Mouse (Mus musculus) embryonic fibroblast, embryonic 13.5 days (primary cell): ENCODE data around the gene Eapp.

Source experiments
- CTCF ChIP-seq: IDR thresholded peaks from 2 replicates; pipeline ENCODE4 v1.5.1; 2011; ENCODE audit warnings: mild to moderate bottlenecking, control low read depth, low read length, moderate library complexity, borderline replicate concordance; ENCODE audit not compliant: insufficient read depth
- POLR2A ChIP-seq: IDR thresholded peaks from 2 replicates; pipeline ENCODE4 v1.6.1; 2011; ENCODE audit warnings: low read depth, mild to moderate bottlenecking, control low read depth, low read length, moderate library complexity

- TF ChIP-seq CTCF (no peak), POLR2A (no peak)
These were observed 73.8 kb downstream of the Eapp start for GRCm38 (mm10) chr12:54621942-54622341.
